Mouse (Mus musculus): Measurements from ENCODE around the gene Arfgap2. TPM values are rescaled to one million over a fixed set of nuclear protein-coding genes. Genes with fewer than 3 reads are reported as not detected.
A peak's percentile ranks its signal among the peaks of the same experiment; 100 is the strongest.

Arfgap2 gene
- polyA plus RNA-seq, 1 experiment from 2014 or later: 59.6 TPM

- DNase-seq (ENCODE audit: low spot score): peak; percentile 63
- Histone ChIP-seq H3K9ac (no peak overlapping the region), H3K9me3 (ENCODE audit: control insufficient read depth, low read length) (no peaks in the 10 kb centered on the region), H3K4me3 (replicated peaks; ENCODE audit: low read length) (no peak overlapping the region), H3K4me1 (replicated peaks; ENCODE audit: control insufficient read depth, insufficient read depth, low read length) (no peaks in the 10 kb centered on the region), H3K27ac (no peak overlapping the region), H3K36me3 (replicated peaks; ENCODE audit: control insufficient read depth, insufficient read depth) (peaks cover 46% of the 10 kb centered on the region), H3K27me3 (ENCODE audit: control insufficient read depth, insufficient read depth, low read length) (no peaks in the 10 kb centered on the region), H3K4me2 (replicated peaks) (no peak overlapping the region)
- peak; percentile 66 for ATAC-seq (ENCODE audit: low FRiP score)
- WGBS: 33% methylated on average over 10 of the region's 10 CpGs
Measured at GRCm38 (mm10) chr2:91278749-91279371, 14.1 kb downstream of the Arfgap2 start.

- WGBS: 73% methylated on average over 2 of the region's 2 CpGs
- DNase-seq (ENCODE audit: low spot score) (no peak), ATAC-seq (ENCODE audit: low FRiP score) (no peak)
- H3K4me1 ChIP-seq (replicated peaks; ENCODE audit: control insufficient read depth, insufficient read depth, low read length): no peaks in the 10 kb centered on the region
- no peaks in the 10 kb centered on the region for H3K27me3 ChIP-seq (ENCODE audit: control insufficient read depth, insufficient read depth, low read length)
- no peak overlapping the region for H3K27ac ChIP-seq
- no peak overlapping the region for H3K4me2 ChIP-seq (replicated peaks)
- H3K9me3 ChIP-seq (ENCODE audit: control insufficient read depth, low read length): no peaks in the 10 kb centered on the region
- no peak overlapping the region for H3K4me3 ChIP-seq (replicated peaks; ENCODE audit: low read length)
- H3K9ac ChIP-seq: no peak overlapping the region
- peaks cover 41% of the 10 kb centered on the region for H3K36me3 ChIP-seq (replicated peaks; ENCODE audit: control insufficient read depth, insufficient read depth)
Measured at GRCm38 (mm10) chr2:91279372-91279755, 14.6 kb downstream of the Arfgap2 start.

DNA sequence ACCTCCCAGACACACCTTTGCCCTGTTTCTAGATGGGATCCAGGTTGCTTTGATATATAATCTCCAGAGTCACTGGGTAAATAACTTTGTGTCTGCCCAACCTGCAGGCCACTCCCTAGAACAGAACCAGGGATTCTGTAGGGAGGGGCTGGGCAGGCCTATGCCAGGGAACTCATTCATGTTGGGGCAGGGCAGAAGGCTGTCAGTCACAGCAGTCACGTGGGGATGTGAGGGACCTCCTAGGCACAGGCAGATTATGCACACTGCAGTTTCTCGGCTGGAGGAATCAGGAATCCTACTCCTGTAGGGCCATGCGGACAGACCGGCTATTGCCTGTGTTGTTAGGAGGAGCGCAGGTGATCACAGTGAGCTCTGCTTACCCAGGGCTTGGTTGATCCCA is 16.6 kb downstream of the Arfgap2 start:
- Histone ChIP-seq H3K4me2 (replicated peaks) (no peak overlapping the region), H3K9ac (no peak overlapping the region), H3K4me3 (replicated peaks; ENCODE audit: low read length) (no peak overlapping the region), H3K9me3 (ENCODE audit: control insufficient read depth, low read length) (no peaks in the 10 kb centered on the region), H3K36me3 (replicated peaks; ENCODE audit: control insufficient read depth, insufficient read depth) (peaks cover 21% of the 10 kb centered on the region), H3K4me1 (replicated peaks; ENCODE audit: control insufficient read depth, insufficient read depth, low read length) (no peaks in the 10 kb centered on the region), H3K27me3 (ENCODE audit: control insufficient read depth, insufficient read depth, low read length) (no peaks in the 10 kb centered on the region), H3K27ac (no peak overlapping the region)
- 50% methylated on average over 5 of the region's 5 CpGs for WGBS
- ATAC-seq (ENCODE audit: low FRiP score): no peak
- no peak for DNase-seq (ENCODE audit: low spot score)

- Histone ChIP-seq H3K9me3 (ENCODE audit: control insufficient read depth, low read length) (no peaks in the 10 kb centered on the region), H3K36me3 (replicated peaks; ENCODE audit: control insufficient read depth, insufficient read depth) (peaks cover 5% of the 10 kb centered on the region; the same call in 1 of the 2 replicates), H3K9ac (no peak overlapping the region), H3K27me3 (ENCODE audit: control insufficient read depth, insufficient read depth, low read length) (no peaks in the 10 kb centered on the region), H3K27ac (no peak overlapping the region), H3K4me1 (replicated peaks; ENCODE audit: control insufficient read depth, insufficient read depth, low read length) (no peaks in the 10 kb centered on the region), H3K4me2 (replicated peaks) (no peak overlapping the region), H3K4me3 (replicated peaks; ENCODE audit: low read length) (no peak overlapping the region)
- DNase-seq (ENCODE audit: low spot score): no peak
- no peak for ATAC-seq (ENCODE audit: low FRiP score)
- 87% methylated on average over 3 of the region's 3 CpGs for WGBS
Measured at GRCm38 (mm10) chr2:91283972-91284371, 19.2 kb downstream of the Arfgap2 start.

GRCm38 (mm10) chr2:91284375-91285199 is 19.8 kb downstream of the Arfgap2 start:
- peaks cover 5% of the 10 kb centered on the region; the same call in 1 of the 2 replicates for H3K36me3 ChIP-seq (replicated peaks; ENCODE audit: control insufficient read depth, insufficient read depth)
- H3K27ac ChIP-seq: no peak overlapping the region
- no peak overlapping the region for H3K4me3 ChIP-seq (replicated peaks; ENCODE audit: low read length)
- 66% methylated on average over 13 of the region's 13 CpGs for WGBS
- H3K9me3 ChIP-seq (ENCODE audit: control insufficient read depth, low read length): no peaks in the 10 kb centered on the region
- H3K27me3 ChIP-seq (ENCODE audit: control insufficient read depth, insufficient read depth, low read length): no peaks in the 10 kb centered on the region
- ATAC-seq (ENCODE audit: low FRiP score): no peak
- H3K4me2 ChIP-seq (replicated peaks): no peak overlapping the region
- H3K4me1 ChIP-seq (replicated peaks; ENCODE audit: control insufficient read depth, insufficient read depth, low read length): no peaks in the 10 kb centered on the region
- DNase-seq (ENCODE audit: low spot score): peak; percentile 61
- H3K9ac ChIP-seq: no peak overlapping the region

- no peak overlapping the region for H3K4me3 ChIP-seq (replicated peaks; ENCODE audit: low read length)
- peaks cover 5% of the 10 kb centered on the region; the same call in 1 of the 2 replicates for H3K36me3 ChIP-seq (replicated peaks; ENCODE audit: control insufficient read depth, insufficient read depth)
- 15% methylated on average over 7 of the region's 7 CpGs for WGBS
- DNase-seq (ENCODE audit: low spot score) (peak; percentile 90), ATAC-seq (ENCODE audit: low FRiP score) (0 out of 2 replicates have a peak, but pooled peaks have one; percentile 29)
- H3K9me3 ChIP-seq (ENCODE audit: control insufficient read depth, low read length): no peaks in the 10 kb centered on the region
- peak overlapping the region; percentile 16; the same call in 1 of the 2 replicates for H3K9ac ChIP-seq
- H3K4me2 ChIP-seq (replicated peaks): no peak overlapping the region
- H3K4me1 ChIP-seq (replicated peaks; ENCODE audit: control insufficient read depth, insufficient read depth, low read length): no peaks in the 10 kb centered on the region
- H3K27me3 ChIP-seq (ENCODE audit: control insufficient read depth, insufficient read depth, low read length): no peaks in the 10 kb centered on the region
- no peak overlapping the region for H3K27ac ChIP-seq
Measured at GRCm38 (mm10) chr2:91285885-91286505, 21.2 kb downstream of the Arfgap2 start.

GRCm38 (mm10) chr2:91287563-91287962 is 22.8 kb downstream of the Arfgap2 start:
- no peaks in the 10 kb centered on the region for H3K9me3 ChIP-seq (ENCODE audit: control insufficient read depth, low read length)
- 83% methylated on average over 6 of the region's 6 CpGs for WGBS
- no peaks in the 10 kb centered on the region for H3K27me3 ChIP-seq (ENCODE audit: control insufficient read depth, insufficient read depth, low read length)
- H3K27ac ChIP-seq: no peak overlapping the region
- DNase-seq (ENCODE audit: low spot score) (no peak), ATAC-seq (ENCODE audit: low FRiP score) (no peak)
- no peak overlapping the region for H3K9ac ChIP-seq
- H3K36me3 ChIP-seq (replicated peaks; ENCODE audit: control insufficient read depth, insufficient read depth): peaks cover under 1% of the 10 kb centered on the region; the same call in 1 of the 2 replicates
- H3K4me1 ChIP-seq (replicated peaks; ENCODE audit: control insufficient read depth, insufficient read depth, low read length): no peaks in the 10 kb centered on the region
- no peak overlapping the region for H3K4me2 ChIP-seq (replicated peaks)
- H3K4me3 ChIP-seq (replicated peaks; ENCODE audit: low read length): no peak overlapping the region

GRCm38 (mm10) chr2:91291197-91292007 is 26.6 kb downstream of the Arfgap2 start:
- no peaks in the 10 kb centered on the region for H3K27me3 ChIP-seq (ENCODE audit: control insufficient read depth, insufficient read depth, low read length)
- DNase-seq (ENCODE audit: low spot score) (no peak), ATAC-seq (ENCODE audit: low FRiP score) (0 out of 2 replicates have a peak, but pooled peaks have one; percentile 31)
- no peak overlapping the region for H3K4me3 ChIP-seq (replicated peaks; ENCODE audit: low read length)
- H3K4me1 ChIP-seq (replicated peaks; ENCODE audit: control insufficient read depth, insufficient read depth, low read length): no peaks in the 10 kb centered on the region
- no peaks in the 10 kb centered on the region for H3K9me3 ChIP-seq (ENCODE audit: control insufficient read depth, low read length)
- WGBS: 74% methylated on average over 12 of the region's 12 CpGs
- no peak overlapping the region for H3K4me2 ChIP-seq (replicated peaks)
- H3K27ac ChIP-seq: no peak overlapping the region
- no peaks in the 10 kb centered on the region for H3K36me3 ChIP-seq (replicated peaks; ENCODE audit: control insufficient read depth, insufficient read depth)
- H3K9ac ChIP-seq: no peak overlapping the region
